Mouse (Mus musculus) liver, postnatal 0 days (tissue): Measurements from ENCODE around the gene Ano2. TPM values are rescaled to one million over a fixed set of nuclear protein-coding genes. Genes with fewer than 3 reads are reported as not detected.
A peak's percentile ranks its signal among the peaks of the same experiment; 100 is the strongest.

Experiments used
- ATAC-seq: fragments of 200-750 bp; cut with Nextera tagmentation; 2 replicates; pipeline ENCODE4 v1.8.0; 2017; ENCODE audit warnings: mild to moderate bottlenecking, moderate library complexity
- DNase-seq: peaks from one replicate; pipeline ENCODE4 v3.0.0-alpha.2; 2016
- H3K27ac ChIP-seq: fragments of 300-500 bp; sonication (generic); 2 replicates; pipeline ENCODE4 v1.5.1; 2014; ENCODE audit warnings: antibody characterized with exemption, moderate library complexity, mild to moderate bottlenecking, low read depth
- H3K27me3 ChIP-seq: fragments of 300-500 bp; sonication (generic); 2 replicates; pipeline ENCODE4 v1.6.1; 2014; ENCODE audit warnings: low read length, control low read depth, mixed read lengths; ENCODE audit not compliant: insufficient read depth
- H3K36me3 ChIP-seq: fragments of 300-500 bp; sonication (generic); replicated peaks from 2 replicates; pipeline ENCODE4 v1.6.1; 2014; ENCODE audit warnings: mild to moderate bottlenecking, control low read depth, low read length, moderate library complexity, mixed read lengths; ENCODE audit not compliant: insufficient read depth
- H3K4me1 ChIP-seq: fragments of 300-500 bp; sonication (generic); 2 replicates; pipeline ENCODE4 v1.6.1; 2014; ENCODE audit warnings: antibody characterized with exemption, mild to moderate bottlenecking, control low read depth; ENCODE audit not compliant: insufficient read depth
- H3K4me2 ChIP-seq: fragments of 300-500 bp; sonication (generic); 2 replicates; pipeline ENCODE4 v1.6.1; 2014; ENCODE audit warnings: low read depth, mild to moderate bottlenecking, low read length, moderate library complexity, mixed read lengths
- H3K4me3 ChIP-seq: fragments of 300-500 bp; sonication (generic); 2 replicates; pipeline ENCODE4 v1.5.1; 2014; ENCODE audit warnings: low read depth, low read length
- H3K9ac ChIP-seq: fragments of 300-500 bp; sonication (generic); replicated peaks from 2 replicates; pipeline ENCODE4 v1.6.1; 2014; ENCODE audit warnings: mild to moderate bottlenecking, moderate library complexity
- H3K9me3 ChIP-seq: fragments of 300-500 bp; sonication (generic); 2 replicates; pipeline ENCODE4 v1.6.1; 2016; ENCODE audit warnings: mild to moderate bottlenecking, control low read depth, low read length, mixed read lengths
- CTCF ChIP-seq: sonication (generic); IDR thresholded peaks from 2 replicates; pipeline ENCODE4 v1.5.1; 2016; ENCODE audit warnings: antibody characterized with exemption, low read depth
- EP300 ChIP-seq: IDR thresholded peaks from 2 replicates; pipeline ENCODE4 v1.6.1; 2016; ENCODE audit warnings: antibody characterized with exemption, low read depth, mild to moderate bottlenecking
- WGBS: fragments of 180-500 bp; shearing (Covaris S2); extraction: QIAGEN DNeasy Blood & Tissue Kit; methylation state at CpG from one replicate; pipeline ENCODE4 v1.1.7; 2014; ENCODE audit not compliant: insufficient replicate concordance; 5-methylcytosine and 5-hydroxymethylcytosine counted together
- polyA plus RNA-seq: library from polyadenylated mRNA; unstranded; fragments of >200 nt; fragmentation: Nextera tagmentation; extraction: Ambion mirVana; gene quantifications from 2 replicates; pipeline ENCODE4 v1.2.1, GENCODE M21; 2015

Ano2 gene
- polyA plus RNA-seq, 1 experiment from 2014 or later, result not detected

DNA sequence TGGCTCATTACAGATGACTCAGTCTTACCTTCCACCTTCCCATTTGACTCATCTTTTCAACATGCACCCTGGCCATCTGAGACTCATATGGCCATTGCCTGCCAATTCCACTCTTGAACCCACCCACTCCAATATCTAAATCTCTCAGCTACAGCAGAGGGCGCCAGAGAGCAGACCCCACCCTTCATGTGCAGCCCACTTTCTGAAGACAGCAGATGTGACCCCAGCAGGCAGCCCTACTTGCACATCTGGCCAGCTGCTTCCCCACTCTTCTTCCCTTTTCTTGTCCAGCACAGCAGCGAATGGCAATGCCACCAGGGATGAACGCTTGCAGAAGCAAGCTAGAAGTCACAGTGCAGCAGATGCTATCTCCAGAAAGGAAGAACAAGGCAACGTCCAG is 355.7 kb downstream of the Ano2 start:
- Histone ChIP-seq H3K27me3 (no peaks in the 10 kb centered on the region), H3K36me3 (no peaks in the 10 kb centered on the region), H3K9me3 (no peaks in the 10 kb centered on the region), H3K4me1 (no peaks in the 10 kb centered on the region), H3K4me2 (no peak overlapping the region), H3K9ac (no peak overlapping the region), H3K4me3 (no peak overlapping the region), H3K27ac (no peak overlapping the region)
- TF ChIP-seq EP300, result no peak
- peak; percentile 46 for TF ChIP-seq CTCF
- ATAC-seq (no peak), DNase-seq (peak; percentile 20)
- 19% methylated on average over 4 of the region's 4 CpGs for WGBS

- no peaks in the 10 kb centered on the region for H3K4me1 ChIP-seq
- DNase-seq (no peak), ATAC-seq (no peak)
- no peaks in the 10 kb centered on the region for H3K27me3 ChIP-seq
- H3K4me3 ChIP-seq, result no peak overlapping the region
- H3K4me2 ChIP-seq, result no peak overlapping the region
- H3K27ac ChIP-seq, result no peak overlapping the region
- TF ChIP-seq EP300 (no peak), CTCF (no peak)
- H3K36me3 ChIP-seq, result no peaks in the 10 kb centered on the region
- H3K9me3 ChIP-seq, result no peaks in the 10 kb centered on the region
- 67% methylated on average over 4 of the region's 4 CpGs for WGBS
- H3K9ac ChIP-seq, result no peak overlapping the region
Observed at GRCm38 (mm10) chr6:126048206-126048605, 358.0 kb downstream of the Ano2 start.

DNA sequence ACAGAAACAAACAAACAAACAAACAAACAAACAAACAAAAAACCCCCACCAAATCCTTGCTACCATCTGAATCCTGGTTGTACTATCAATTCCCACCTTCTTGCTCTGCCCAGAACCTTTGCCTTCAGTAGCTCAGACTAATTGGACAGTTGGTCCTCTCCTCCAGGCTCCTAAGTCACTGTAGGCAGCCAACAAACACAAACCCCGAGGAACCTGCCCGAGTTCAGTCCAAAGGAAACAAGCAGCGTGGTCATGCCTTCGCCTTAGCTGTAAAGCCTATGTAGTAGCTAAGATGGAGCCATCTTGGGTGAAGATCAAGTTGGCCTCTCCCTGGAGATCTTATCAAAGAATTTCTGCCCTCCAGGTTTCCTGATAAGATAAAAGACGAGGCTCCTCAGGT is 362.9 kb downstream of the Ano2 start:
- Histone ChIP-seq H3K36me3 (no peaks in the 10 kb centered on the region), H3K9me3 (no peaks in the 10 kb centered on the region), H3K27ac (no peak overlapping the region), H3K4me2 (no peak overlapping the region), H3K4me1 (no peaks in the 10 kb centered on the region), H3K4me3 (no peak overlapping the region), H3K27me3 (no peaks in the 10 kb centered on the region), H3K9ac (no peak overlapping the region)
- 73% methylated on average over 5 of the region's 5 CpGs for WGBS
- TF ChIP-seq CTCF (no peak), EP300 (no peak)
- ATAC-seq, result no peak
- DNase-seq, result no peak

GRCm38 (mm10) chr6:126057706-126058105 is 367.5 kb downstream of the Ano2 start:
- H3K4me3 ChIP-seq, result no peak overlapping the region
- TF ChIP-seq CTCF, result no peak
- no peak for TF ChIP-seq EP300
- no peak overlapping the region for H3K27ac ChIP-seq
- 57% methylated on average over 3 of the region's 3 CpGs for WGBS
- no peak overlapping the region for H3K9ac ChIP-seq
- H3K36me3 ChIP-seq, result no peaks in the 10 kb centered on the region
- no peak overlapping the region for H3K4me2 ChIP-seq
- no peaks in the 10 kb centered on the region for H3K9me3 ChIP-seq
- ATAC-seq (no peak), DNase-seq (no peak)
- H3K27me3 ChIP-seq, result no peaks in the 10 kb centered on the region
- H3K4me1 ChIP-seq, result 0 out of 2 replicates have a peak, but pooled peaks cover 3% of the 10 kb centered on the region

GRCm38 (mm10) chr6:126080531-126080930 is 390.3 kb downstream of the Ano2 start:
- no peaks in the 10 kb centered on the region for H3K9me3 ChIP-seq
- no peak overlapping the region for H3K27ac ChIP-seq
- H3K4me2 ChIP-seq, result no peak overlapping the region
- 59% methylated on average over 3 of the region's 3 CpGs for WGBS
- H3K9ac ChIP-seq, result no peak overlapping the region
- DNase-seq (no peak), ATAC-seq (no peak)
- H3K4me3 ChIP-seq, result no peak overlapping the region
- no peaks in the 10 kb centered on the region for H3K27me3 ChIP-seq
- H3K36me3 ChIP-seq, result no peaks in the 10 kb centered on the region
- no peaks in the 10 kb centered on the region for H3K4me1 ChIP-seq
- no peak for TF ChIP-seq EP300
- TF ChIP-seq CTCF, result no peak

DNA sequence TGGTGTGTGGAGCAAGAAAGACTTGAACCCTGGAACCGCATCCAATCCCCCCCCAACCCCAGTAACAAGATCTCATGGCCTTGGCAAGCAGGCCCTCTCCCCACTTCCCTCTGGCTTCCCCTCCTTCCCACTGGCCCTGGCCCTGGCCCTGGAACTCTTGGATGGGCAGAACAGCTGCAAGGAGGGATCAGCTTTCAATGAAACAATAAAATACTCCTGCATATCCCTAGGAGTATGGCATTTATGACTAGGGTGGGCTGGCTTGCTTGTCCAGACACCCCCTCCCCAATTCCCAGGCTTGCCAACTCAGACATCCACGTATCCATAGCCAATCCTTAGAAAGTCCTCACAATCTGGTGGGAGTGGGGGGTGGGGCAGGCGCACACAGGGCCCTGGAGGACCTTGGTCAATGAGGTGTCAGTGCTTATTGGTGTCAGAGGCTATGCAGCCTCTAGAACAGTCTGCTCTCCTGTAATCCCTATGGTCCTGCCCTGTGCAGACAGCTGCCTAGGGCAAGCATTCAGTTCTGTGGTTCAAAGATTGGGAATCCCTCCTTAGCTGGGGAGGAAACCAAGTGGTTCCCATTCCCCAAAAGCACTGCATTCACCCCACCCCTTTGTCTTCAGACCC is 396.2 kb downstream of the Ano2 start:
- Histone ChIP-seq H3K4me3 (no peak overlapping the region), H3K27me3 (no peaks in the 10 kb centered on the region), H3K4me1 (no peaks in the 10 kb centered on the region), H3K9ac (no peak overlapping the region), H3K36me3 (no peaks in the 10 kb centered on the region), H3K9me3 (no peaks in the 10 kb centered on the region), H3K27ac (no peak overlapping the region), H3K4me2 (no peak overlapping the region)
- WGBS, result 61% methylated on average over 3 of the region's 3 CpGs
- ATAC-seq, result no peak
- DNase-seq, result no peak
- TF ChIP-seq CTCF, result no peak
- no peak for TF ChIP-seq EP300
